Mouse (Mus musculus) liver, adult 2 months (tissue): ENCODE data around the gene Tanc2.

Source experiments
- CTCF ChIP-seq: fragments of 200-500 bp; IDR thresholded peaks from 2 replicates; pipeline ENCODE4 v1.5.1; 2011; ENCODE audit warnings: low read depth, low read length, control low read depth
- POLR2A ChIP-seq: fragments of 200-500 bp; IDR thresholded peaks from 2 replicates; pipeline ENCODE4 v1.6.1; 2011; ENCODE audit warnings: low read length, control low read depth; ENCODE audit not compliant: insufficient read depth; ENCODE audit errors: extremely low read depth

GRCm38 (mm10) chr11:105563546-105563945 lies 26.2 kb upstream of the Tanc2 start:
- no peak for TF ChIP-seq CTCF
- TF ChIP-seq POLR2A = no peak
